Mouse (Mus musculus): ENCODE data around the gene Plb1. TPM values are rescaled to one million over a fixed set of nuclear protein-coding genes. Genes with fewer than 3 reads are reported as not detected.

Gene Plb1
- total RNA-seq, 2 experiments from 2014 or later, result 1.2 to 1.8 TPM

- intact Hi-C loops (cut with DNase I), result no loop called here
- no peak for DNase-seq
These were observed 138.7 kb downstream of the Plb1 start for GRCm38 (mm10) chr5:32371239-32371638.

GRCm38 (mm10) chr5:32378546-32378945 lies 146.0 kb downstream of the Plb1 start:
- no peak for DNase-seq
- intact Hi-C loops (cut with DNase I), result no loop called here

- no peak for DNase-seq
- intact Hi-C loops (cut with DNase I), result no loop called here
These were observed 156.1 kb downstream of the Plb1 start for GRCm38 (mm10) chr5:32388656-32389055.

GRCm38 (mm10) chr5:32390295-32390694 lies 157.8 kb downstream of the Plb1 start:
- no peak for DNase-seq
- intact Hi-C loops (cut with DNase I), result no loop called here

GRCm38 (mm10) chr5:32392281-32392680 lies 159.8 kb downstream of the Plb1 start:
- DNase-seq, result no peak
- intact Hi-C loops (cut with DNase I), result no loop called here

GRCm38 (mm10) chr5:32394586-32394985 lies 162.1 kb downstream of the Plb1 start:
- intact Hi-C loops (cut with DNase I), result loop anchor here (2.0 kb wide), 1 partner anchor 16 kb away; no protein-coding TSS in a partner anchor
- DNase-seq, result no peak

- intact Hi-C loops (cut with DNase I), result loop anchor here (2.0 to 5.0 kb wide), 2 partner anchors 16 to 73 kb away; no protein-coding TSS in a partner anchor
- DNase-seq, result no peak
These were observed 162.8 kb downstream of the Plb1 start for GRCm38 (mm10) chr5:32395101-32395892.

- intact Hi-C loops (cut with DNase I), result loop anchor here (5.0 kb wide), 1 partner anchor 75 kb away; no protein-coding TSS in a partner anchor
- no peak for DNase-seq
These were observed 165.2 kb downstream of the Plb1 start for GRCm38 (mm10) chr5:32397719-32398118.

GRCm38 (mm10) chr5:32400926-32401325 lies 168.4 kb downstream of the Plb1 start:
- DNase-seq, result no peak
- intact Hi-C loops (cut with DNase I), result no loop called here

GRCm38 (mm10) chr5:32403082-32403953 lies 170.8 kb downstream of the Plb1 start:
- intact Hi-C loops (cut with DNase I), result no loop called here
- no peak for DNase-seq

- no peak for DNase-seq
- intact Hi-C loops (cut with DNase I), result no loop called here
These were observed 172.8 kb downstream of the Plb1 start for GRCm38 (mm10) chr5:32405199-32405855.

GRCm38 (mm10) chr5:32408771-32409170 lies 176.3 kb downstream of the Plb1 start:
- intact Hi-C loops (cut with DNase I), result loop anchor here (2.0 kb wide), 1 partner anchor 54 kb away; no protein-coding TSS in a partner anchor
- no peak for DNase-seq

GRCm38 (mm10) chr5:32409747-32410146 lies 177.2 kb downstream of the Plb1 start:
- intact Hi-C loops (cut with DNase I), result loop anchor here (2.0 kb wide), 2 partner anchors 15 to 55 kb away; no protein-coding TSS in a partner anchor
- DNase-seq, result no peak

- no peak for DNase-seq
- intact Hi-C loops (cut with DNase I), result loop anchor here (2.0 kb wide), 1 partner anchor 16 kb away; no protein-coding TSS in a partner anchor
These were observed 178.6 kb downstream of the Plb1 start for GRCm38 (mm10) chr5:32410954-32411688.

GRCm38 (mm10) chr5:32412186-32412950 lies 179.9 kb downstream of the Plb1 start:
- no peak for DNase-seq
- intact Hi-C loops (cut with DNase I), result no loop called here

- no peak for DNase-seq
- intact Hi-C loops (cut with DNase I), result no loop called here
These were observed 180.6 kb downstream of the Plb1 start for GRCm38 (mm10) chr5:32413083-32413482.

- intact Hi-C loops (cut with DNase I), result no loop called here
- no peak for DNase-seq
These were observed 181.1 kb downstream of the Plb1 start for GRCm38 (mm10) chr5:32413569-32413968.

- intact Hi-C loops (cut with DNase I), result loop anchor here (2.0 kb wide), 1 partner anchor 92 kb away; no protein-coding TSS in a partner anchor
- peak in 1 of 2 experiments; percentile 28 for DNase-seq
These were observed 182.0 kb downstream of the Plb1 start for GRCm38 (mm10) chr5:32414461-32414985.

GRCm38 (mm10) chr5:32415554-32415953 lies 183.0 kb downstream of the Plb1 start:
- intact Hi-C loops (cut with DNase I), result loop anchor here (2.0 to 5.0 kb wide), 2 partner anchors 78 to 93 kb away; no protein-coding TSS in a partner anchor
- no peak for DNase-seq
